Mouse (Mus musculus): ENCODE measurements around the gene Zp3. TPM values are rescaled to one million over a fixed set of nuclear protein-coding genes. Genes with fewer than 3 reads are reported as not detected.

Zp3 gene
- total and polyA plus RNA-seq, 2 experiments from 2014 or later: 0.10 to 0.39 TPM

GRCm38 (mm10) chr5:136025712-136026111 is 45.8 kb downstream of the Zp3 start:
- H3K27me3 ChIP-seq (ENCODE audit: insufficient read depth, low read length): no peaks in the 10 kb centered on the region
- ATAC-seq (no peak), DNase-seq (ENCODE audit: low spot score) (no peak)
- H3K4me1 ChIP-seq (ENCODE audit: insufficient read depth, low read length): no peaks in the 10 kb centered on the region
- no peak for TF ChIP-seq CTCF (IDR thresholded peaks at IDR 0.05; ENCODE audit: low read depth)
- WGBS: 66% methylated on average over 3 of the region's 3 CpGs
- no peak overlapping the region for H3K27ac ChIP-seq
- peaks cover 40% of the 10 kb centered on the region for H3K36me3 ChIP-seq (ENCODE audit: insufficient read depth, low read length)
- H3K4me3 ChIP-seq (ENCODE audit: low read length): no peak overlapping the region
- no peak overlapping the region for H3K4me2 ChIP-seq (ENCODE audit: low read depth, low read length)
- no peaks in the 10 kb centered on the region for H3K9me3 ChIP-seq (ENCODE audit: low read length)
- H3K9ac ChIP-seq (replicated peaks; ENCODE audit: low read length): no peak overlapping the region

- H3K36me3 ChIP-seq (ENCODE audit: insufficient read depth, low read length): peaks cover 50% of the 10 kb centered on the region
- WGBS: 75% methylated on average over 9 of the region's 9 CpGs
- no peaks in the 10 kb centered on the region for H3K4me1 ChIP-seq (ENCODE audit: insufficient read depth, low read length)
- no peak overlapping the region for H3K4me2 ChIP-seq (ENCODE audit: low read depth, low read length)
- no peaks in the 10 kb centered on the region for H3K9me3 ChIP-seq (ENCODE audit: low read length)
- H3K9ac ChIP-seq (replicated peaks; ENCODE audit: low read length): no peak overlapping the region
- DNase-seq (ENCODE audit: low spot score): no peak
- H3K4me3 ChIP-seq (ENCODE audit: low read length): no peak overlapping the region
- ATAC-seq: no peak
- H3K27ac ChIP-seq: no peak overlapping the region
- no peak for TF ChIP-seq CTCF (IDR thresholded peaks at IDR 0.05; ENCODE audit: low read depth)
- H3K27me3 ChIP-seq (ENCODE audit: insufficient read depth, low read length): no peaks in the 10 kb centered on the region
Observed at GRCm38 (mm10) chr5:136026859-136027258, 47.0 kb downstream of the Zp3 start.

GRCm38 (mm10) chr5:136027612-136028311 is 47.9 kb downstream of the Zp3 start:
- DNase-seq (ENCODE audit: low spot score): no peak
- Histone ChIP-seq H3K27ac (no peak overlapping the region), H3K36me3 (ENCODE audit: insufficient read depth, low read length) (peaks cover 59% of the 10 kb centered on the region), H3K9ac (replicated peaks; ENCODE audit: low read length) (no peak overlapping the region), H3K4me3 (ENCODE audit: low read length) (no peak overlapping the region), H3K4me1 (ENCODE audit: insufficient read depth, low read length) (no peaks in the 10 kb centered on the region), H3K9me3 (ENCODE audit: low read length) (no peaks in the 10 kb centered on the region), H3K27me3 (ENCODE audit: insufficient read depth, low read length) (no peaks in the 10 kb centered on the region), H3K4me2 (ENCODE audit: low read depth, low read length) (no peak overlapping the region)
- WGBS: 71% methylated on average over 11 of the region's 11 CpGs
- ATAC-seq: no peak
- TF ChIP-seq CTCF (IDR thresholded peaks at IDR 0.05; ENCODE audit: low read depth): no peak

- DNase-seq (ENCODE audit: low spot score): no peak
- no peak for TF ChIP-seq CTCF (IDR thresholded peaks at IDR 0.05; ENCODE audit: low read depth)
- H3K27ac ChIP-seq: no peak overlapping the region
- ATAC-seq: no peak
- no peak overlapping the region for H3K4me2 ChIP-seq (ENCODE audit: low read depth, low read length)
- H3K36me3 ChIP-seq (ENCODE audit: insufficient read depth, low read length): peaks cover 28% of the 10 kb centered on the region
- no peaks in the 10 kb centered on the region for H3K4me1 ChIP-seq (ENCODE audit: insufficient read depth, low read length)
- H3K4me3 ChIP-seq (ENCODE audit: low read length): no peak overlapping the region
- no peaks in the 10 kb centered on the region for H3K9me3 ChIP-seq (ENCODE audit: low read length)
- H3K27me3 ChIP-seq (ENCODE audit: insufficient read depth, low read length): no peaks in the 10 kb centered on the region
- 84% methylated on average over 4 of the region's 4 CpGs for WGBS
- H3K9ac ChIP-seq (replicated peaks; ENCODE audit: low read length): no peak overlapping the region
Observed at GRCm38 (mm10) chr5:136034868-136035267, 55.0 kb downstream of the Zp3 start.

GRCm38 (mm10) chr5:136035285-136035684 is 55.4 kb downstream of the Zp3 start:
- Histone ChIP-seq H3K9me3 (ENCODE audit: low read length) (no peaks in the 10 kb centered on the region), H3K9ac (replicated peaks; ENCODE audit: low read length) (no peak overlapping the region), H3K27ac (no peak overlapping the region), H3K4me1 (ENCODE audit: insufficient read depth, low read length) (no peaks in the 10 kb centered on the region), H3K27me3 (ENCODE audit: insufficient read depth, low read length) (no peaks in the 10 kb centered on the region), H3K36me3 (ENCODE audit: insufficient read depth, low read length) (peaks cover 24% of the 10 kb centered on the region), H3K4me3 (ENCODE audit: low read length) (no peak overlapping the region), H3K4me2 (ENCODE audit: low read depth, low read length) (no peak overlapping the region)
- ATAC-seq: no peak
- WGBS: 74% methylated on average over 1 of the region's 1 CpGs
- DNase-seq (ENCODE audit: low spot score): no peak
- no peak for TF ChIP-seq CTCF (IDR thresholded peaks at IDR 0.05; ENCODE audit: low read depth)

- Histone ChIP-seq H3K27ac (no peak overlapping the region), H3K4me1 (ENCODE audit: insufficient read depth, low read length) (no peaks in the 10 kb centered on the region), H3K9me3 (ENCODE audit: low read length) (no peaks in the 10 kb centered on the region), H3K4me2 (ENCODE audit: low read depth, low read length) (no peak overlapping the region), H3K27me3 (ENCODE audit: insufficient read depth, low read length) (no peaks in the 10 kb centered on the region), H3K36me3 (ENCODE audit: insufficient read depth, low read length) (peaks cover 11% of the 10 kb centered on the region; the same call in 1 of the 2 replicates), H3K9ac (replicated peaks; ENCODE audit: low read length) (no peak overlapping the region), H3K4me3 (ENCODE audit: low read length) (no peak overlapping the region)
- no peak for TF ChIP-seq CTCF (IDR thresholded peaks at IDR 0.05; ENCODE audit: low read depth)
- DNase-seq (ENCODE audit: low spot score) (no peak), ATAC-seq (no peak)
- 86% methylated on average over 1 of the region's 1 CpGs for WGBS
Observed at GRCm38 (mm10) chr5:136036667-136037066, 56.8 kb downstream of the Zp3 start.

Other genes starting within 250 kb of the Zp3 start
- 52.8 and 71.7 TPM in 2 replicates for gene Tmem120a, start 235.7 kb upstream of the Zp3 start, total RNA-seq (2014; rRNA removed)
- 83.2 and 89.7 TPM in 2 replicates for gene Tmem120a, start 235.7 kb upstream of the Zp3 start, polyA plus RNA-seq (2015; fragmentation: Nextera tagmentation; extraction: Ambion mirVana)
- gene Styxl1, start 201.7 kb upstream of the Zp3 start, total RNA-seq (2014; rRNA removed): 0.10 TPM in 1 of 2 replicates, not detected in the other
- gene Styxl1, start 201.7 kb upstream of the Zp3 start, polyA plus RNA-seq (2015; fragmentation: Nextera tagmentation; extraction: Ambion mirVana): 0.61 and 0.69 TPM in 2 replicates
- 165 and 169 TPM in 2 replicates for gene Mdh2, start 201.6 kb upstream of the Zp3 start, total RNA-seq (2014; rRNA removed)
- gene Mdh2, start 201.6 kb upstream of the Zp3 start, polyA plus RNA-seq (2015; fragmentation: Nextera tagmentation; extraction: Ambion mirVana): 732 and 760 TPM in 2 replicates
- gene Srrm3, start 173.2 kb upstream of the Zp3 start, total RNA-seq (2014; rRNA removed): 75.8 and 106 TPM in 2 replicates
- 50.8 and 55.7 TPM in 2 replicates for gene Srrm3, start 173.2 kb upstream of the Zp3 start, polyA plus RNA-seq (2015; fragmentation: Nextera tagmentation; extraction: Ambion mirVana)
- 29.4 and 29.6 TPM in 2 replicates for gene Hspb1, start 92.2 kb upstream of the Zp3 start, total RNA-seq (2014; rRNA removed)
- 28.0 and 30.0 TPM in 2 replicates for gene Hspb1, start 92.2 kb upstream of the Zp3 start, polyA plus RNA-seq (2015; fragmentation: Nextera tagmentation; extraction: Ambion mirVana)
- gene Ywhag, start 45.5 kb upstream of the Zp3 start, total RNA-seq (2014; rRNA removed): 334 and 336 TPM in 2 replicates
- 734 and 782 TPM in 2 replicates for gene Ywhag, start 45.5 kb upstream of the Zp3 start, polyA plus RNA-seq (2015; fragmentation: Nextera tagmentation; extraction: Ambion mirVana)
- 6.5 and 18.9 TPM in 2 replicates for gene Ssc4d, start 5.6 kb upstream of the Zp3 start, total RNA-seq (2014; rRNA removed)
- 3.6 and 3.8 TPM in 2 replicates for gene Ssc4d, start 5.6 kb upstream of the Zp3 start, polyA plus RNA-seq (2015; fragmentation: Nextera tagmentation; extraction: Ambion mirVana)
- 23.5 and 28.6 TPM in 2 replicates for gene Dtx2, start 14.7 kb downstream of the Zp3 start, total RNA-seq (2014; rRNA removed)
- 17.4 and 17.9 TPM in 2 replicates for gene Dtx2, start 14.7 kb downstream of the Zp3 start, polyA plus RNA-seq (2015; fragmentation: Nextera tagmentation; extraction: Ambion mirVana)
- not detected in 2 replicates for gene Upk3b, start 58.4 kb downstream of the Zp3 start, total RNA-seq (2014; rRNA removed)
- gene Upk3b, start 58.4 kb downstream of the Zp3 start, polyA plus RNA-seq (2015; fragmentation: Nextera tagmentation; extraction: Ambion mirVana): not detected in 2 replicates
- not detected in 2 replicates for gene Upk3bl, start 74.4 kb downstream of the Zp3 start, total RNA-seq (2014; rRNA removed)
- gene Upk3bl, start 74.4 kb downstream of the Zp3 start, polyA plus RNA-seq (2015; fragmentation: Nextera tagmentation; extraction: Ambion mirVana): 0.14 TPM in 1 of 2 replicates, not detected in the other
- 27.0 and 27.5 TPM in 2 replicates for gene Rasa4, start 103.8 kb downstream of the Zp3 start, total RNA-seq (2014; rRNA removed)
- gene Rasa4, start 103.8 kb downstream of the Zp3 start, polyA plus RNA-seq (2015; fragmentation: Nextera tagmentation; extraction: Ambion mirVana): 19.2 and 19.4 TPM in 2 replicates
- 94.2 and 159 TPM in 2 replicates for gene Polr2j, start 136.5 kb downstream of the Zp3 start, total RNA-seq (2014; rRNA removed)
- 235 and 245 TPM in 2 replicates for gene Polr2j, start 136.5 kb downstream of the Zp3 start, polyA plus RNA-seq (2015; fragmentation: Nextera tagmentation; extraction: Ambion mirVana)
- 32.9 and 35.8 TPM in 2 replicates for gene Lrwd1, start 156.0 kb downstream of the Zp3 start, total RNA-seq (2014; rRNA removed)
- 16.8 and 17.7 TPM in 2 replicates for gene Lrwd1, start 156.0 kb downstream of the Zp3 start, polyA plus RNA-seq (2015; fragmentation: Nextera tagmentation; extraction: Ambion mirVana)
- gene Alkbh4, start 156.0 kb downstream of the Zp3 start, total RNA-seq (2014; rRNA removed): 17.6 and 21.9 TPM in 2 replicates
- 15.2 and 15.4 TPM in 2 replicates for gene Alkbh4, start 156.0 kb downstream of the Zp3 start, polyA plus RNA-seq (2015; fragmentation: Nextera tagmentation; extraction: Ambion mirVana)
- gene Orai2, start 190.6 kb downstream of the Zp3 start, total RNA-seq (2014; rRNA removed): 122 and 148 TPM in 2 replicates
- 50.6 and 56.8 TPM in 2 replicates for gene Orai2, start 190.6 kb downstream of the Zp3 start, polyA plus RNA-seq (2015; fragmentation: Nextera tagmentation; extraction: Ambion mirVana)
- 11.2 and 15.1 TPM in 2 replicates for gene Prkrip1, start 218.9 kb downstream of the Zp3 start, total RNA-seq (2014; rRNA removed)
- 58.7 and 59.0 TPM in 2 replicates for gene Prkrip1, start 218.9 kb downstream of the Zp3 start, polyA plus RNA-seq (2015; fragmentation: Nextera tagmentation; extraction: Ambion mirVana)